Mouse (Mus musculus) hindbrain, embryonic 15.5 days (tissue): ENCODE results near the gene Dapk2. TPM values are rescaled to one million over a fixed set of nuclear protein-coding genes. Genes with fewer than 3 reads are reported as not detected.

Source experiments
- ATAC-seq: fragments of 200-750 bp; cut with Nextera tagmentation; 2 replicates; pipeline ENCODE4 v1.8.0; 2017; ENCODE audit warnings: low read depth, moderate number of reproducible peaks, moderate TSS enrichment; ENCODE audit not compliant: low FRiP score
- H3K27ac ChIP-seq: fragments of 300-500 bp; sonication (generic); replicated peaks from 2 replicates; pipeline ENCODE4 v1.5.1; 2015; ENCODE audit warnings: mild to moderate bottlenecking, inconsistent platforms
- H3K27me3 ChIP-seq: fragments of 300-500 bp; sonication (generic); 2 replicates; pipeline ENCODE4 v1.6.1; 2015; ENCODE audit warnings: control low read depth, inconsistent platforms
- H3K36me3 ChIP-seq: fragments of 300-500 bp; sonication (generic); 2 replicates; pipeline ENCODE4 v1.6.1; 2015; ENCODE audit warnings: control low read depth, inconsistent platforms
- H3K4me1 ChIP-seq: fragments of 300-500 bp; sonication (generic); replicated peaks from 2 replicates; pipeline ENCODE4 v1.6.1; 2015; ENCODE audit warnings: control low read depth, inconsistent platforms
- H3K4me2 ChIP-seq: fragments of 300-500 bp; sonication (generic); 2 replicates; pipeline ENCODE4 v1.6.1; 2015; ENCODE audit warnings: moderate library complexity, mild to moderate bottlenecking, inconsistent platforms
- H3K4me3 ChIP-seq: fragments of 300-500 bp; sonication (generic); 2 replicates; pipeline ENCODE4 v1.5.1; 2015; ENCODE audit warnings: mild to moderate bottlenecking, inconsistent platforms
- H3K9ac ChIP-seq: fragments of 300-500 bp; sonication (generic); 2 replicates; pipeline ENCODE4 v1.6.1; 2015; ENCODE audit warnings: inconsistent platforms
- H3K9me3 ChIP-seq: fragments of 300-500 bp; sonication (generic); 2 replicates; pipeline ENCODE4 v1.6.1; 2016; ENCODE audit warnings: control low read depth, inconsistent platforms
- WGBS: fragments of 180-500 bp; shearing (Covaris S2); methylation state at CpG from one replicate; pipeline ENCODE4 v1.1.7; 2015; 5-methylcytosine and 5-hydroxymethylcytosine counted together
- polyA plus RNA-seq: library from polyadenylated mRNA; unstranded; fragments of >200 nt; fragmentation: Nextera tagmentation; extraction: Ambion mirVana; gene quantifications from 2 replicates; pipeline ENCODE4 v1.2.1, GENCODE M21; 2015

The Dapk2 gene
- polyA plus RNA-seq, 1 experiment from 2014 or later = 0.65 TPM

DNA sequence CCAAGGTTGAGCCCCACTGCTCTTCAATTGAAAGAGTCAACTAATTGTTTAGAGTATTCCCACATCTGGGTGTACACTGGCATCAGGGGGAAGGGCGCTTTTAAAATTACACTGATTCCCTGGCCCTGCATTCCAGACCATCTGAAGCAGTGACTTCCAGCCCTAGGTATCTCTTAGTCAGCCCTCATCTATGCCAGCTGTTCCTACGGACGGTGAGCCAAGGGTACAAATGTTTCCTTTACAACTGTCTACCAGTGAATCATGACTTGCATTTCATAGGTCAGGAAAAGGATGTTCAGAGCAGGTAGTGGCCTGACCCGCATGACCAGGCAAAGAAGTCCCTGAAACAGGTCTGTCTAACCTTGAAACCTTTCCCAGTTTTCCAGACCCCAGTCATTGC, 59.9 kb downstream of the Dapk2 start:
- WGBS = 85% methylated on average over 4 of the region's 4 CpGs
- H3K27me3 ChIP-seq = no peaks in the 10 kb centered on the region
- H3K4me3 ChIP-seq = no peak overlapping the region
- no peaks in the 10 kb centered on the region for H3K4me1 ChIP-seq
- H3K4me2 ChIP-seq = no peak overlapping the region
- no peak for ATAC-seq
- no peak overlapping the region for H3K27ac ChIP-seq
- no peaks in the 10 kb centered on the region for H3K36me3 ChIP-seq
- no peak overlapping the region for H3K9ac ChIP-seq
- no peaks in the 10 kb centered on the region for H3K9me3 ChIP-seq

DNA sequence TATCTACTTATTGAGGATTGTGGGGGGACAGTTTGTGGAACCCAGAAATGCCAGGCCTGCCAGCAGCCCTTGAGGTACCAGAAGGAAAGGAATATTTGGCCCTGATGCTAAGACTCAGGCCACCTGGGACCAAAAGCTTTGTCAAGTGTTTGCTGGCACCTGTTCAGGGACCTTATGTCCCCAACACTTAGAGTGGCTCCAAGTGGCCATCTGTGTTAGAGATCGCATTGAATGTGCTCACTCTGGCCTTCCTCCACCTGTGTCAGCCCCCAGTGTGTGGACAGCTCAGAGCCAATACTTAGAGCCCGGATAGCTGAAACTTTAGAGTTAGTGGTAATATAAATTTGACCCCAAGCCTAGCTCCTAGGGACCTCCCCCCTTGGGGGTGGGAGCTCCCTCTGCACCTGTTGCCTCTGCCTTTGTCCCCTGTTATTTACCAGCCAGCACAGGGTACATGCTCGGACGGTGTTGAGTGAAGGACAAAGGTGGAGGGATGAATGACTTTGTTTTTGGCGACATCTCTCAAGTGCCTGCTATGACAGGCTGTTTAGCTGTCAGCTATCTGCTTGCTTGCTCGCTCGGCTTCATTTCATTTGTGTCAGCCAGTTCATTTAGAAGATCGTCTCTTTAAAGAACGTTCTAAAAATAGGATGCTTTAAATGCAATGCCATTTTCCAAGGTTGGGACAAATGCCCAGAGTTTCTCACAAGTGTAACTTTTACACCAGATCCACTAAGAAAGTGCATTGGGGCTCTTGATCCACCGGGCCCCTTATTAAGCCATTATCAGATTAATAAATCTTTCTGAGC, 61.1 kb downstream of the Dapk2 start:
- Histone ChIP-seq H3K9me3 (no peaks in the 10 kb centered on the region), H3K4me1 (no peaks in the 10 kb centered on the region), H3K9ac (no peak overlapping the region), H3K4me2 (no peak overlapping the region), H3K36me3 (no peaks in the 10 kb centered on the region), H3K4me3 (no peak overlapping the region), H3K27me3 (no peaks in the 10 kb centered on the region), H3K27ac (no peak overlapping the region)
- whole genome bisulfite sequencing = 61% methylated on average over 10 of the region's 10 CpGs
- no peak for ATAC-seq

DNA sequence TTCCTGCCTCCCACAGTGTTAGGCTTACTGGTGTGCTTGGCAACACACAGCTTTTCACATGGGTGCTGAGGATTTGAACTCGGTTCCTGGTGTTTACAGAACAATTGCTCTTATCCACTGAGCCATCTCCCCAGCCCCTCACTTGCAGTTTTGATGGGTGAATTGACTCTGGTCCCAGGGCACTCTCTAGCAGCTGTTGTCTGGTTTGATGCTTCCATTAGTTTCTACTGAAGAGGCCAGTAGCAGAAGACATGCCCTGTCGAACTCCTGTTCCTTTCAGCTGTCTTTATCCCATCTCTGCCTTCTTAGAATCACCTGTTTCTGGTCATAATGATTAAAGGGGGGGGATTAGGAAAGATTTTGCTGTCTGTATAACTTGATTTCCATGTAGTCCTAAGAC, 65.8 kb downstream of the Dapk2 start:
- Histone ChIP-seq H3K36me3 (no peaks in the 10 kb centered on the region), H3K27me3 (no peaks in the 10 kb centered on the region), H3K4me1 (no peaks in the 10 kb centered on the region), H3K4me3 (no peak overlapping the region), H3K9me3 (no peaks in the 10 kb centered on the region), H3K4me2 (no peak overlapping the region), H3K9ac (no peak overlapping the region), H3K27ac (no peak overlapping the region)
- ATAC-seq = no peak
- 76% methylated on average over 2 of the region's 2 CpGs for WGBS

DNA sequence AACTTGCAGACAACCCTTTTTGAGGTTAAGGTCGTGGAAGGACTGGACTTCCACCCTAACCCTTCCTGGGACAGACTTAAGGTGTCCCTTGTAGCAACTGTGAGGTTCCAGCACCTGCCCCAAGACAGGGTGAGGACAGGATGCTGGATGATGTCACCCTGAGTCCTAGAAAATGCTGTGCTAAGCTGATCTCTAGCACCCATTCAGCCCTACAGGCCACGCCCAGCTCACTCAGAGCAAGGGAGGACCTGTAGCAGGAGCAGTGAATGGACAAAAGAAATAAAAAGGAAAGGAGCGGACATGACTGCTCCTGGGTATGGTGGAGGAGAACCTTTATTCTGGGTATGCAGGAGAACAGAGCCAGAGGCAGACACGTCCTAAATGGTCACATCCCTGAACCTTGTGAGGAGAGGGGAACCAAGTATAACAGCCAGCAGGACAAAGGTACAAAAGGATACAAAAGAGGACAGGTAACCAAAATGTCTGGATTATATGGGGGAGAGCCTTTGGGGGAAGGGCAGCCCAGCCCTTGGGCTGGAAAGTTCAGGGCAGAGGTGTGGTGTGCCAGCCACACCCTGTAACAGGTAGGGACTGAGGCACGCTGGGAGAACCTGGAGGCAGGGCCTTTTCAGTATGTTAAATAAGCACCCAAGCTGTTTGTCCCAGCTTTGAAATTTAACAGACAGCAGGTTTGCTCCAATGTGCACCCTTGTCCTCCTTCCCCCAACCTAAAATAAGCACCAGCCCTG, 67.9 kb downstream of the Dapk2 start:
- Histone ChIP-seq H3K36me3 (no peaks in the 10 kb centered on the region), H3K4me1 (no peaks in the 10 kb centered on the region), H3K4me3 (no peak overlapping the region), H3K4me2 (no peak overlapping the region), H3K27ac (no peak overlapping the region), H3K27me3 (no peaks in the 10 kb centered on the region), H3K9ac (no peak overlapping the region), H3K9me3 (no peaks in the 10 kb centered on the region)
- 75% methylated on average over 5 of the region's 5 CpGs for WGBS
- no peak for ATAC-seq

DNA sequence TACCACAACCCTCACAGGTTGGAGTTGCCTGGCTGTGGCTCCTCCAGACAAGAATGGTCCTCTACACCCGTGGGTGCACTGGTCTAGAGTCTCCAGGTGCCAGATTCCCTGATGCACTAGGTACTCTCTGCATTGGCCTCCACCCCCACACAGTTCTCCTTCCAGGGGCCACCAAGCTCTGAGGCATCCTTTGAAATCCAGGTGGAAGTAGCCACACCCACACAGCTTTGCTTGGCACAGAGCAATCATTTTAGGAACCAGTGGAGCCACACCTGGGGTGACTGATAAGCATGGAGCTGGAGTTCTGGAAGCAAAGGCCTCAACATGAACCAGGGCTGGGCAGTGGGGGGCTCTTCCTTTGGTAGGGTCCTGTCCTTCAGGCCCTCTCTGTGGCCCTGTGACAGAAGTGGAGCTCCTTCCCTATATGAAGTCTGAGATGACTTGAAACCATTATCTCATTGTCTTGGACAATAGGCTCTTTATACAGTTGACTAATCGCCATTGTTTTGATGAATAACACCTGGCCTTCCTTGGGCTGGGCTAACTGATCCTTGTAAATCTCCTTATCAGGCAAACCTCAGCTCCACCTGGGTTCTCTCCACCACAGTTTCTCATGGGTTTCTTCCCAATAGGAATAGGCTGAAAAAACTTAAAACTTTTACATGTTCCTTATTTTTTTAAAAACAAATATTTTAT, 70.6 kb downstream of the Dapk2 start:
- H3K9ac ChIP-seq = no peak overlapping the region
- H3K27me3 ChIP-seq = no peaks in the 10 kb centered on the region
- H3K4me3 ChIP-seq = no peak overlapping the region
- no peaks in the 10 kb centered on the region for H3K36me3 ChIP-seq
- no peaks in the 10 kb centered on the region for H3K4me1 ChIP-seq
- no peak overlapping the region for H3K27ac ChIP-seq
- no peak overlapping the region for H3K4me2 ChIP-seq
- ATAC-seq = no peak
- H3K9me3 ChIP-seq = no peaks in the 10 kb centered on the region
- 65% methylated on average over 2 of the region's 2 CpGs for WGBS

DNA sequence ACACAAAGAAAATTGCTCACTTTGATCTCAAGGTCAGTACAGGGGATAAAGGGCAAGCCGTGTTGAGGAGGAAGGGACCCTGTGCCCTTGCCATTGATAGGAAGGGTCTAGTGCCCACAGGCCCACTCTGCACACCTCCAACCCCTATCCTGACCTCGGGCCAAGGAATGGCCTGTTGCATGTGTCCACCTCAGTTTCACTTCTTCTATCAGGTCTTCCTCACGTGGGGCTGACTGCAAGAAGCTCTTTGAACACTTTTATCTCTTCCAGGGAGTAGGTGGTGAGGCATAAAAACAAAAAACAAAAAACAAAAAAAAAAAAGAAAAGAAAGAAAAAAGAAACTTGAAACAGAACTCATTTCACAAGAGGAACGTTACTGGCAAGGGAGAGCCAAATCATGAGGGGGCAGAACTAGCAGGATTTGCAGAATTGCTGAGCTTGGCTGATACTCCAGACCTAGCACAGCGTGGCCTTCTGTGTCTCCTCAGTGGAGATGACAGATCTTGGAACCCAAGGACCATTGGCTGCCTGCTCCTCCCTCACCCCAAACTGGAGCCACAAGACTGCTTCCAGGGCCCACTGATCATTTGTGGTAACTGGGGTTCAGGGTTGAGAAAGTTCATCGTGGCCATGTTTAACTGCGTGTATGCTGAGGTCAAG, 73.9 kb downstream of the Dapk2 start:
- Histone ChIP-seq H3K27ac (no peak overlapping the region), H3K9ac (no peak overlapping the region), H3K36me3 (no peaks in the 10 kb centered on the region), H3K4me2 (no peak overlapping the region), H3K9me3 (no peaks in the 10 kb centered on the region), H3K4me3 (no peak overlapping the region), H3K27me3 (no peaks in the 10 kb centered on the region), H3K4me1 (no peaks in the 10 kb centered on the region)
- ATAC-seq = no peak
- 82% methylated on average over 7 of the region's 7 CpGs for WGBS

DNA sequence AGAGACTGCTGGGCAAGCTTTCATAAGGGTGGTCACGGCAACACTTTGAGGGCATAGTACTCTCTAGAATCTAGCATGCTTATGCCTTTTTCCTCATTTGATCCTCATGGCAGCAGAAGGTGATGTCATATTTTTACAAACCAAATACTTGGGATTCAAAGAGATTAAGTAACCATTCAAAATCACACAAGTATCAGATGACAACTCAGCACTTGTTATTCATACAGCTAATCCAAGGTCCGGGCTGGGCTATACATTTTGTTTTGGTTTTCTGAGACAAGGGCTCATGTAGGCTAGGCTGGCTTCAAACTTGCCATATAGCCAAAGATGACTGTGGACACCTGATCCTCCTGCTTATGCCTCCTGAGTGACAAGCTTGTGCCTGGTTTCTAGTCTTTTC, 78.6 kb downstream of the Dapk2 start:
- no peaks in the 10 kb centered on the region for H3K9me3 ChIP-seq
- 80% methylated on average over 2 of the region's 2 CpGs for WGBS
- H3K27me3 ChIP-seq = no peaks in the 10 kb centered on the region
- H3K4me2 ChIP-seq = no peak overlapping the region
- no peaks in the 10 kb centered on the region for H3K4me1 ChIP-seq
- no peak for ATAC-seq
- no peaks in the 10 kb centered on the region for H3K36me3 ChIP-seq
- no peak overlapping the region for H3K27ac ChIP-seq
- H3K9ac ChIP-seq = no peak overlapping the region
- H3K4me3 ChIP-seq = no peak overlapping the region

DNA sequence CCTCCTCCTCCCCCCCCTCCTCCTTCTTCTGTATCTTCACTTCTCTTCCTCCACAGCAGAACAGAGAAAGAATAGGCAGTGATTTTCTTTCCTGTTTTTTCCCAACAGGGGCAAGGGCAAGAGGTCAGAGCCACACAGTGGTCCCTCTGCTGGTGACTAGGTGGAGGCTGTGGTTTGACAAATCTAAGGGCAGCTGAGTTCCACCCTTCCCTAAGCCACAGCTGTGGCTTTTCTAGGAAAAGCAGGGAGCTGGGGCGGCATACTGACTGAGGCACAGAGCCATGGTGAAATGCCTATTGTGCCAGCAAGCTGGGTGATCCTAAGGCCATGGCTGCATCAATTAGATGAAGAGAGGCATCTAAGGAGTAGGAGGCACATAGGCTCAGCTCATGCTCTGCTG, 79.7 kb downstream of the Dapk2 start:
- no peak overlapping the region for H3K4me2 ChIP-seq
- ATAC-seq = no peak
- H3K9ac ChIP-seq = no peak overlapping the region
- H3K9me3 ChIP-seq = no peaks in the 10 kb centered on the region
- H3K4me1 ChIP-seq = no peaks in the 10 kb centered on the region
- 70% methylated on average over 1 of the region's 1 CpGs for WGBS
- no peaks in the 10 kb centered on the region for H3K27me3 ChIP-seq
- no peaks in the 10 kb centered on the region for H3K36me3 ChIP-seq
- H3K4me3 ChIP-seq = no peak overlapping the region
- H3K27ac ChIP-seq = no peak overlapping the region

DNA sequence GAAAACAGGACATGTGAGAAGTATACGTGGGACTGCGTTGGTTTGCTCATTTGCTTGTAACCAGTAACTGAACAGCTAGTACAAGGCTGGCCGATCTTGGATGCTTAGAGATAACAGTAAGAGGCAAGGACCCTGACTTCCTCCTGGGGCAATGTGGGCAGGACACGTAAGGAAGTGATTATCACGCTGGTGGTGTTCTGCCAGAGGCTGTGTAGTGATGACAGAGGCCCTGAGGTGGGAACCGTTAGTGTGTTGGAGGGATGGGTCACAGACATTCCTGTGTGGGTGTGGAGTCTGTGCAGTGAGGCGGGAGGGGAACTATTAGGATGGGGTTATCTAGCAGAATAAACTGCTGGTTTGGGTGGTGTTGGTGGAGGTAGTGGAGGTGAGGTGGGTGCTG, 81.2 kb downstream of the Dapk2 start:
- Histone ChIP-seq H3K4me1 (no peaks in the 10 kb centered on the region), H3K27ac (no peak overlapping the region), H3K4me2 (no peak overlapping the region), H3K27me3 (no peaks in the 10 kb centered on the region), H3K4me3 (no peak overlapping the region), H3K36me3 (no peaks in the 10 kb centered on the region), H3K9ac (no peak overlapping the region), H3K9me3 (no peaks in the 10 kb centered on the region)
- no peak for ATAC-seq
- WGBS = 90% methylated on average over 7 of the region's 7 CpGs

DNA sequence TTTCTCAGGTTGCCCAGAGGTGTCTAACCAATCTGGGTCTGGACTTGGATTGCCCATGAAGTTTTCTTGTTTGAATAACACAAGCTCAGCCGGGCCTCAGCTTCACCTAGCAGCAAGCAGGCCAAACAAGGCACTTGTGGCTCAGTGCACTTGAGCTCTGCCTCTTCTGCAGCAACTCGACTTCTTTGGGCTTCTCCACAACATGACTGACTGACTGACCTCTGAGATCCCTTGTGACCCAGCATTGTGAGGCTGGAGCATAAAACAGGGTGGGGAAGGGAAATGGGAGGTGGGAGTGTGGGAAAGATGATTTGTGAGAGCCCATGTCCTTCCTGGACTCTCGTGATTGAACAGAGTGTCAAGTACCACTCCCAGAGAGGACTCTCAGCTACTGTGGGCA, 81.7 kb downstream of the Dapk2 start:
- no peaks in the 10 kb centered on the region for H3K4me1 ChIP-seq
- no peaks in the 10 kb centered on the region for H3K27me3 ChIP-seq
- no peak overlapping the region for H3K27ac ChIP-seq
- ATAC-seq = no peak
- 63% methylated on average over 3 of the region's 3 CpGs for WGBS
- no peak overlapping the region for H3K9ac ChIP-seq
- H3K9me3 ChIP-seq = no peaks in the 10 kb centered on the region
- no peaks in the 10 kb centered on the region for H3K36me3 ChIP-seq
- H3K4me2 ChIP-seq = no peak overlapping the region
- H3K4me3 ChIP-seq = no peak overlapping the region

DNA sequence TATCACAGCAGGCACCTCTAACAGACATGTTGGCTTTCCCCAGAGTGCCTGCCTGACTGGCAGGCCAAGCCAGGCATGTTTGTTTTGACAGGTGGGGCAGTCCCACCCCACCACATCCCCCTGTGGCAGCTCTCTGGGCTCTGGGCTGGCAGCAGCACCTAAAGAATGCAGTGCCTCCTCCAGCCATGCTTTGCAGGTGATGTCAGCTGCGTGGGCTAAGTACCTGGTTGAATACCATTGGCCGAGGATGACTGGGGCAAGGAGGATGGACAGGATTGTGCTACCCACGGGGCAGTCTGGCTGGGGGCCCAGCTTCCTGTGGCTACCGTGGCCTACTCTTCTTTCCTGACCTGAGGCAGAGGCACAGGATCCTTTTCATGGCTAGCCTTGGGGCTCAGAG, 82.5 kb downstream of the Dapk2 start:
- Histone ChIP-seq H3K4me1 (no peaks in the 10 kb centered on the region), H3K36me3 (no peaks in the 10 kb centered on the region), H3K27ac (no peak overlapping the region), H3K4me2 (no peak overlapping the region), H3K9me3 (no peaks in the 10 kb centered on the region), H3K9ac (no peak overlapping the region), H3K4me3 (no peak overlapping the region), H3K27me3 (no peaks in the 10 kb centered on the region)
- WGBS = 70% methylated on average over 4 of the region's 4 CpGs
- no peak for ATAC-seq

DNA sequence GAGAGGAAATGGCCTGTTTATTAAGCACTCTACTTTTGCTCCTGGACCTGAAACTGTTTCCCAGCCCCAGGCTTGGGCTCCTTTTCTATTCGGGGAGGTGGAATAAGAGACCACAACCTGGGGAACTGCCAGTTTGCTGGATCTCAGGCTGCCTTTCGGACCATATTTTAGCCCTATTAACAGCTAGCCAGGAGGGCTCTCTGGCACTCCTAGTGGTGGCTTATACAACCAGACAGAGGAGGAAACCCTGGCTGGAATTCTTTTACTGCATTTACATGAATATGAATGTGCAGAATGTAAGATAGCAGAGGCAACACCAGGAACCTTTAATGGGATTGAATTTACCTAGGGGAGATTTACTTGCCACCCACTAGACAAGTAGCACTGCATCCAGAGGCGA, 83.0 kb downstream of the Dapk2 start:
- no peaks in the 10 kb centered on the region for H3K4me1 ChIP-seq
- H3K4me3 ChIP-seq = no peak overlapping the region
- 62% methylated on average over 3 of the region's 3 CpGs for WGBS
- ATAC-seq = no peak
- H3K9me3 ChIP-seq = no peaks in the 10 kb centered on the region
- no peaks in the 10 kb centered on the region for H3K36me3 ChIP-seq
- no peak overlapping the region for H3K9ac ChIP-seq
- H3K4me2 ChIP-seq = no peak overlapping the region
- no peak overlapping the region for H3K27ac ChIP-seq
- no peaks in the 10 kb centered on the region for H3K27me3 ChIP-seq
